Mouse (Mus musculus) erythroid progenitor cell, adult 5-6 weeks (primary cell): ENCODE data around the gene Serpine1. TPM values are rescaled to one million over a fixed set of nuclear protein-coding genes. Genes with fewer than 3 reads are reported as not detected.
A peak's percentile ranks its signal among the peaks of the same experiment; 100 is the strongest.
"Not testable (repeated sequence)": the region's sequence is repeated elsewhere in the genome, so short reads cannot be mapped to it uniquely, and the experiment has no call there.

Experiments used
- ATAC-seq: replicated peaks from 2 replicates; pipeline ENCODE4 v1.8.0; 2016; ENCODE audit warnings: moderate number of reproducible peaks, mild to moderate bottlenecking, moderate TSS enrichment, inconsistent platforms; ENCODE audit not compliant: poor library complexity, low FRiP score, severe bottlenecking
- total RNA-seq, 2 experiments: library from RNA; stranded (forward) in 1 of 2; stranded (reverse) in 1 of 2; fragments of 150-400 nt in 1 of 2; fragments of 186-747, 209-891 nt in 1 of 2; gene quantifications; 2 replicates each; pipeline versions ENCODE4 v1.2.3 to v1.2.4; 2015 to 2017; ENCODE audit warnings: low replicate concordance in 2 of 2

Serpine1 gene
- total RNA-seq (2015; ENCODE audit: low replicate concordance) (not detected in 2 replicates), total RNA-seq (2017; ENCODE audit: low replicate concordance) (not detected in 2 replicates)

- ATAC-seq = no peak; the same call in 1 of the 2 replicates
These were observed at the start of gene Serpine1 for GRCm38 (mm10) chr5:137072079-137072960. Gene Serpine1 (minus strand): TSS chr5:137072268.

- no peak for ATAC-seq
These were observed 49.2 kb upstream of the Serpine1 start for GRCm38 (mm10) chr5:137121280-137121679.

GRCm38 (mm10) chr5:137118878-137119277, 46.8 kb upstream of the Serpine1 start:
- ATAC-seq = no peak

GRCm38 (mm10) chr5:137117994-137118393, 45.9 kb upstream of the Serpine1 start:
- ATAC-seq = not testable (repeated sequence)

- ATAC-seq = no peak
These were observed 44.9 kb upstream of the Serpine1 start for GRCm38 (mm10) chr5:137116987-137117386.

GRCm38 (mm10) chr5:137115866-137116847, 44.1 kb upstream of the Serpine1 start, which contains the start of gene Trim56:
Gene Trim56 (minus strand): TSS chr5:137116209.
- peak; percentile 95 for ATAC-seq

GRCm38 (mm10) chr5:137114891-137115561, 43.0 kb upstream of the Serpine1 start:
- ATAC-seq = no peak

GRCm38 (mm10) chr5:137111542-137112408, 39.7 kb upstream of the Serpine1 start:
- no peak for ATAC-seq

GRCm38 (mm10) chr5:137110863-137111262, 38.8 kb upstream of the Serpine1 start:
- ATAC-seq = no peak

- ATAC-seq = no peak
These were observed 38.0 kb upstream of the Serpine1 start for GRCm38 (mm10) chr5:137109941-137110593.

- no peak for ATAC-seq
These were observed 36.0 kb upstream of the Serpine1 start for GRCm38 (mm10) chr5:137108111-137108510.

- no peak for ATAC-seq
These were observed 35.6 kb upstream of the Serpine1 start for GRCm38 (mm10) chr5:137107670-137108069.

GRCm38 (mm10) chr5:137107024-137107423, 35.0 kb upstream of the Serpine1 start:
- ATAC-seq = 0 out of 2 replicates have a peak, but pooled peaks have one; percentile 18

GRCm38 (mm10) chr5:137106434-137106833, 34.4 kb upstream of the Serpine1 start:
- ATAC-seq = no peak

GRCm38 (mm10) chr5:137103969-137104368, 31.9 kb upstream of the Serpine1 start:
- no peak for ATAC-seq

- ATAC-seq = peak; percentile 87
These were observed 30.8 kb upstream of the Serpine1 start for GRCm38 (mm10) chr5:137102575-137103522.

GRCm38 (mm10) chr5:137102078-137102477, 30.0 kb upstream of the Serpine1 start:
- ATAC-seq = no peak
